Mouse (Mus musculus): ENCODE measurements around the gene Notch3. TPM values are rescaled to one million over a fixed set of nuclear protein-coding genes. Genes with fewer than 3 reads are reported as not detected.

Gene Notch3
- under 1 TPM; 0.10 to 0.30 TPM for total RNA-seq (2023)

GRCm38 (mm10) chr17:32166687-32167086 is at the start of gene Notch3:
Notch3 (minus strand) TSS chr17:32166852.

DNA sequence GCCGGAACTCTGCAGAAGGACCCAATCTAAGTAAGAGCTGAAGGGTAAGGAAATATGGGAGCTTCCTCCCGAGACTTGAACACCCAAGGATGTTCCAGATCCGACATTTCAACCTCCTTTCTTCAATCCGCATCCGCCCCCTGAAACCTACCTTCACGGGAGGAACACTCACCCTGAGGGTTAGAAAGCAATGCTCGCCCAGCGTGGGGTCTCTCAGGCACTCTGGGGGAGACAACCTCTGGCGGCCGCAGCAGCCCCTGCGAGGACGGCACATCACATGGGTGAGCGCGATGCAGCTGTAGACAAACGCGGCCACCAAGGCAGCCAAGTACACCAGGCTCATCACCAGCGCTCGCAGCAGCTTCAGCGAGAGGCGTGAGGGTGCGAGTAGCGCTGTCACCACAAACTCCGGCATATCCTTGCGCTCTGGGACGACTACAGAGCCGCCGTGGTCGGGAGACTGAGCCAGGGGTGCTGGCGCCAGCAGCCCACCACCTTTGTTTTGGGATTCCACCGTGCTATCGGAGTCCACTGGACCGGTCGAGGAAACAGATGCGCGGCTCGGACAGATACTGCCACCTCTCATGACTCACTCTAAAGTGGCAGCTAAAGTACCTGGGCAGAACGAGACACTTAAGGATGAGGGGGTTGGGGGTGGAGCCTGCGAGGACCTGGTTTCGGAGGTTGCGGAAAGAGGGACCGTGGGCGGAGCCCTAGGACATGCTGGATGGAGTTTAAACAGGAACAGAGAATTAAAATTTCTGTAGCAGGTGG is 22.4 kb upstream of the Notch3 start, which contains the start of gene Ephx3:
Gene Ephx3, minus strand, starts transcription at position 687 of the 774 bp plus-strand sequence.

Other genes starting within 250 kb of the Notch3 start
- gene Rrp1b, start 130.8 kb downstream of the Notch3 start, total RNA-seq (2023), result 10 to 100 TPM; 80.2 to 99.0 TPM
- gene Hsf2bp, start 130.5 kb downstream of the Notch3 start, total RNA-seq (2023), result not detected
- 1 to 10 TPM; 1.1 to 1.3 TPM for gene Ephx3, start 22.7 kb upstream of the Notch3 start, total RNA-seq (2023)
- gene Brd4, start 117.9 kb upstream of the Notch3 start, total RNA-seq (2023), result 100 to 1,000 TPM; 257 to 280 TPM
- 100 to 1,000 TPM; 134 to 141 TPM for gene Akap8, start 154.4 kb upstream of the Notch3 start, total RNA-seq (2023)
- gene Akap8l, start 183.8 kb upstream of the Notch3 start, total RNA-seq (2023), result 10 to 100 TPM; 81.7 to 94.4 TPM
- 10 to 100 TPM; 30.7 to 31.2 TPM for gene Wiz, start 222.6 kb upstream of the Notch3 start, total RNA-seq (2023)
- 10 to 100 TPM; 33.3 to 40.7 TPM for gene Rasal3, start 236.7 kb upstream of the Notch3 start, total RNA-seq (2023)

Data from monocyte, adult 59 days (primary cell).